Mouse (Mus musculus) B cell, adult 2 months (primary cell): ENCODE data around the gene 1600014C10Rik.

Experiments
- DNase-seq, 2 experiments: peaks; one replicate each; pipeline ENCODE4 v3.0.0; 2022

The 1600014C10Rik gene

DNA sequence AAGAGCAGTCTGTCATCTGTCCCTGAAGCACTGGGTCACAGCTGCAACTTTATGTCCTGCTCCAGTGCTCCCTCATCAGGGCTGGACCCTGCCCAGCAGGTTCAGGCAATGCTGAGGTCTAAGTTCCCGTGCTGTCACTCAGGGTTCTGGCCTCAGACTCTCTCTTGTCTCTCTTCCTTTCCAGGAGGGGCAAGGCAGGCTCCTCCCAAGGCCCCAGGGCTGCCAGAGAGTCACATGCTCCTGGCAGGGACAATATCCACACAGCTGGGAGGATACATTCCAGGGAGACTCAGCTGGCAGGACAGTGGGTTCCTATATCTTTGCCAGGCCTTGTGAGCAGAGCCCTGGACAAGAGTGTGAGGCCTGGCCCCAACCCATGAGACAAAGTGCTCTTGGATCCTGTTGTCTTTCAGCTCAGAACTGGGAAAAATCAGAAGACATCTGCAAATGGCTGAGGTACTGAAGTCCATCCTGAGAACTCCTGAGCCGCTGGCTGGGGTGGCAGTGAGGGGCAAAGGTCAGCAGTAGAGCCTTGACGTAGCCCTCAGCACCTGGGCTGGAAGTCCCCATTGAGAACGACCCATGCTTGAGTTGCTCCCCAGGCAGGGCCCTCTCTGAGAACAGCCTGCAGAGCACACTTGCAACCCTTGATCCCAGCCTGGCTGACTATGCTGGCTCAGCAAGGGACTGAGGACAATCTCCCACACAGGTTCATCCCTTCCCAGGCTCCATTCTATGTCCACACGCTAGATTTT is 34.6 kb downstream of the 1600014C10Rik start:
- DNase-seq: no peak

- DNase-seq: no peak
Observed at GRCm38 (mm10) chr7:38218631-38219367, 35.8 kb downstream of the 1600014C10Rik start.

DNA sequence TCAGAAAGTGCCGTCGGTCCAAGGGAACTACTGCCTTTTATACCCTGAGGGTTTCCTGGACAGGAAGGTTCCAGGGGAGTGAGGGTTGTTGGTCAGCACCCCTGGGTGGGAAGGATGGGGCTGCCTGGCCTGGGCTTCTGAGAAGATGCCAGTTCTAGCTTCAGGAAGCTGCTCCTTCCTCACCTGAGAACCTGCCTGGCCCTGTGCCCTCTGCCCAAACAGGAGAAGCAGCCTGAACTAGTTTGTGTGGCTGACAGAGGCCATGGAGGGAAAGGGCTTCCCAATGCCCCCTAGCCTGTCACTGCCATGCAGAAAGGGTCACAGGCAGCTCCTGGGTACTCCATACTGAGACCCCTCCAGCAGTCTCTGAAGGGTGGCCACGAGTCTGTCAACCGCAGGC is 36.5 kb downstream of the 1600014C10Rik start:
- no peak for DNase-seq

DNA sequence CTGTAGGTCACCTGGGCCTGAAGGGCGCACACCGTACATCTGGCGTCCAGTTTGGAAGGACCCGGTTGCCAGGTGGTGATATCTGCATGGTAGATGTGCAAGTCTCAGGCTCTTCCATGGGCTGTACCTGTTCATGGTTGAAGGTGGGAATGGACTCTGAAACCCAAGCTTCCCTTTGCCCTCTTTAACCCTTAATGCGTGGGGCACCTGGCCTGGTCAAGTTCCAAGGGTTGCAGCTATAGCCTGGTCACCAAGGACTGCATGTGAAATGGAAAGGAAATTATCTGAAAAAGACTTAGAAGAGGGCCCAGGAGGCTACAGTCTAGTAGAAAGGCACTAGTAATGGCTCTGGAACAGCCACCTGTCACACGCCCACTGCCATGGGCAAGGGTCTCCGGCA is 37.8 kb downstream of the 1600014C10Rik start:
- no peak for DNase-seq

DNA sequence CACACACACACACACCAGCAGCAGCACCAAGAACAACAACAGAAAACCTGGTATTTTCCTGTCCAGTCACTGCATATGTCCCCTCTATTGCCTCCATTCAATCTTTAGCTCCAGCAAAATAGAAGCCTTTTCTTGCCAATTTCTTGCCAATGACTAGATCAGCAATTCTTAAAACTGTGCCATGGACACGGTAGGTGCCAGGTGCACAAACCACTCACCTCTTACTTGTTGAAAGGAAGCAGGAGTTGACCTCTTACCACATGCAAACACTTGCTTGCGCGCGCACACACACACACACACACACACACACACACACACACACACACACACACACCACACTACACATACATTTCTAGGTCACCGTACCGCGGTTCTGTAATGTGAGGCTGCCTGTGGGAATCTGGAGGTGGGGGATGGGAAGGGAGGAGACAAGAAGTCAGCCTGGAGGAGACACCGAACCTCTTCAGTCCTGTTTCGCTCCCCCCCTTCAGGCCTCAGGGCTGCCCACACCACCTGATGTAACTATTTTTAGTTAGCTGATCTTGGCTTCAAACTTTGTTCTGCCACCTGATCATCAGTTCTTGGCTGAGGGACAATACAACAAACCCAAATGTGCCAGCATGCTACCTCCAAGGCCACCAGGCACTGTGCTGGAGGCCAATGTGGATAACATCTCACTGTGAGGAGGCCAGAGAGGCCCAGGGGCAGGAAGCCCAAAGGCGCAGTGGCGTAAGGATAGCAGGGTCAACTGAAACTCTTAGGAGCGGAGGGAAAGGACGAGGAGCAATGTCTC is 41.8 kb downstream of the 1600014C10Rik start:
- no peak for DNase-seq

- no peak for DNase-seq
Observed at GRCm38 (mm10) chr7:38226226-38226625, 43.2 kb downstream of the 1600014C10Rik start.

GRCm38 (mm10) chr7:38227181-38227899 is 44.3 kb downstream of the 1600014C10Rik start:
- peak; percentile 10 to 12 for DNase-seq

- DNase-seq: peak; percentile 71
Observed at GRCm38 (mm10) chr7:38227900-38228298, 44.9 kb downstream of the 1600014C10Rik start, which contains the start of gene Plekhf1. Plekhf1 (minus strand) TSS chr7:38228016.

GRCm38 (mm10) chr7:38228329-38228728 is 45.3 kb downstream of the 1600014C10Rik start:
- DNase-seq: no peak

DNA sequence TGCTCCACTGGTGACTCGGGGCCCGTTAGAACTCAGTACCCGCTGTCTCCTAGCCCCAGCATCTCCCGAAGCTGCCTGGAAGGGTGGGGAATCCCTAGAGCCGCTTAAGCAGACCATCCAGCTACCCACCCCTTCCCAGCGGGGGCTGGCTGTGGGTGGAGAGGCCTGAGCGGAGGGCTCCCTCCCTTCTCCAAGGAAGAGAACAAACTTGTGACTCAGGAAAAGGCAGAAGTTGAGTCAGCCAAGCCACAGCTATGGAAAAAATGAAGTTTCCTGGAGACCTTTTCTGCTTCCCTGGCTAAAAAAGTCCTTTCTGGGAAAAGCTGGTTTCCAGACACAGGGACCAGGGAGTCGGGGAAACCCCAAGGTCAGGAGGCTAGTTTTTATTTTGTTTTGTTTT is 47.3 kb downstream of the 1600014C10Rik start:
- no peak for DNase-seq

GRCm38 (mm10) chr7:38236400-38237105 is 53.5 kb downstream of the 1600014C10Rik start:
- DNase-seq: no peak

DNA sequence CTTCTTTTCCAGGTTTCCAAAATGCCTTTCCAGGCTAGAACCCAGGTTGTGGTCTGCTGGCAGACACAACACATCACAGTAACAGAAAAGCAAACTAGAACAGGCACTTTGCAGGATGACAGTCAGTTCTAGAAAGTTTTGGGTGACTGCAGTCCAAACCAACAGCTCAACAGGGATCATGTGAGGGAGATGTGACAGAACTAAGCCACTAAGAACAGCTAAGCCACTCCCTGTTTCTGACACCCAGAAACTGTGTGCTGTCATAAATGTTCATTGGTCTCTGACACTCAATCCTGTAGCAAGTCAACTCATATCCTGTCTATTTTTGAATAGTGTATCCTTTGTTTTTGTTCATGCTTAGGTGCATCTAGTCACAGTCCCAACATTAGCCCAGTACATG is 54.1 kb downstream of the 1600014C10Rik start:
- no peak for DNase-seq

DNA sequence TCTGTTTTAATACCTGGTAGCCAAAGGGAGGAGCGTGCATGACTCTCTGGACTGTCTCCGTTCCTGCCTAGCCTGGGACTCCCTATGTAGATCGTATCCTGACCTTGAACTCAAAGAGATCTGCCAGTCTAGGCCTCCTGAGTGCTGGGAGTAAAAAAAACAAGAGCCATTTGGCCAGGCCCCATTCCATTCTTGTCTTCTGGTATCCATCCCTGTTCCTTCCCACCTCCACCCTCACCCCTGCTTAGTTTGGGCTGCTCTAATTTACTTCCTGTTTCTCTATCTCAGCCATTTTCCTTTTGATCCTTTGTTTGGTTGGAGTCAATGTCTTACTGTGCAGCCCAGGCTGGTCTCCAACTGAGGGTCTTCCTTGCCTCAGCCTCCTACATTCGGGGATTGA is 59.4 kb downstream of the 1600014C10Rik start:
- no peak for DNase-seq
